Mouse (Mus musculus) erythroid progenitor cell, adult 5-6 weeks (primary cell): ENCODE measurements around the gene Stam2. TPM values are rescaled to one million over a fixed set of nuclear protein-coding genes. Genes with fewer than 3 reads are reported as not detected.

Experiments used
- ATAC-seq: replicated peaks from 2 replicates; pipeline ENCODE4 v1.8.0; 2016; ENCODE audit warnings: moderate number of reproducible peaks, mild to moderate bottlenecking, moderate TSS enrichment, inconsistent platforms; ENCODE audit not compliant: poor library complexity, low FRiP score, severe bottlenecking
- total RNA-seq, 2 experiments: library from RNA; stranded (forward) in 1 of 2; stranded (reverse) in 1 of 2; fragments of 150-400 nt in 1 of 2; fragments of 186-747, 209-891 nt in 1 of 2; gene quantifications; 2 replicates each; pipeline versions ENCODE4 v1.2.3 to v1.2.4; 2015 to 2017; ENCODE audit warnings: low replicate concordance in 2 of 2

Stam2 gene
- total RNA-seq, 2 experiments from 2014 or later: 4.2 to 6.0 TPM

DNA sequence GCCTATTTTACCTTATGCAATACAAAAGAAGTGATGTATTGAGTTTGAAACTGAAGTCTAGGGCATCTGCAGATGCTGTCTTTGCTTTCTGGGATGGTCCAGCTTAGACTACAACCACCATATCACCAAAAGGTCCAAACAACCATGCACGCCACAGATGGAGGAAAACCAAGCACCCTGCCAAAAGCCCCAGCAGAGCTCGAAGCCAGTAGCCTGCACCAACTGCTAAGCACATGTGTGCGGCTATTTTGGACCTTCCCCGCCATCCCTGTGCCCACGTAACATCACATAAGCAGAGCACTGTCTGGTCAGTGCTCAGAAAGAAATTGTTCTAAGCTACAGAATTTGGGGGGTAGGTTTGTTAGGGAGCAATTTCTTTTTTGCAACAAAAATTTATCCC lies 71.3 kb downstream of the Stam2 start:
- no peak for ATAC-seq

DNA sequence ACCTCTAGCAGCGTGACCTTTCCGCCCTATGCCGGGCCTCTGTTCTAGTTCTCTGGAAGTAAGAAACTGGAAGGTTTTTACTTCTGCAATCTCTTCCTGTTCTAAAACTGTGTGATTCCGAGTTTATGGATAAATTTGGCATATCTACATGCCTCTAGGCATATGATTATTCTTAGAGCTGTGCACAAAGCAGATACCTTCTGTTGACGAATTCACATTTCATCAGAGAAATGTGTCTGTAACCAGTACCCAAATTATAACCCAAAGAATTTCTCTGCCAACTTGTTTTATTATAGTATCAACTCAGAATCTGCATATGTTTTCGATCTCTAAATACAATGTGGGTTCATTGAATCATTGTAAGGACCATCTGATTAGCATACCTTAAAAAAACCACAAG lies 73.6 kb downstream of the Stam2 start:
- no peak for ATAC-seq

DNA sequence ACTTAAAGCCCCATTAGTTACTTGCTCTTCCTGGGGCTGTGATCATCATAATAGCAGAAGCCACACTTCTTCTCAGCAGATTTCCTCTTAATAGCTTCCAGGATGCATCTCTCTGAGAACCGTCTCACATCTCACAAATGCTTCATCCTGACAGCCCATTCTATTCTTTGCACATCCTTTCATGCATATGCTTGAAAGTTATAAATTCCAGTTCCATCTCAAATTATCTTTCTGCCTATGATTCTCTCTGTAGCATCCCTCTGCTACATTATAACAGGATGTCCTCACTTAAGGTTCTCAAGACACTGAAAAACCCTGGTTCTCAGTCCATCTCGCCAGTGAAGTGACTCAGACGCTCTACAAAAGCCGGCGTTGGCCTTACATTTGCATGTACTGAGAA lies 85.4 kb downstream of the Stam2 start:
- no peak for ATAC-seq

DNA sequence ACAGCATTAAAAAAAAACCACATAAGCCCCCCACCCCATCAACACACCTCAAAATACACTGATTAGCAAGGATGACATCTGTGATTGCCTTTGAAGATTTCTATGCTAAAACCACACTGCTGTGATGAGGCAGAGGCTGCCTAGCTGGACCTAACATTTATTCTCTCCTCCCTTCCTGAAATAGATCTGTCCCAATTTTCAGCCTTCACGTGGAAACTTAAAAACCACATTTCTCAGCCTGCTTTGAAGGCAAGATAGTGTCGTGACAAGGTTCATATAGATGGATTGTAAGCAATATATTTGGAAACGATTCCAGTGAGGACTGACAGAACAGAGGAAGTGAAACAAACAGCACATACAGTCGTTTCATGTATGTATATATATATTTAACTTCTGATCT lies 87.5 kb downstream of the Stam2 start:
- ATAC-seq: no peak

GRCm38 (mm10) chr2:52651547-52651946 lies 90.5 kb downstream of the Stam2 start:
- ATAC-seq: no peak

GRCm38 (mm10) chr2:52647255-52647998 lies 94.7 kb downstream of the Stam2 start:
- ATAC-seq: no peak

DNA sequence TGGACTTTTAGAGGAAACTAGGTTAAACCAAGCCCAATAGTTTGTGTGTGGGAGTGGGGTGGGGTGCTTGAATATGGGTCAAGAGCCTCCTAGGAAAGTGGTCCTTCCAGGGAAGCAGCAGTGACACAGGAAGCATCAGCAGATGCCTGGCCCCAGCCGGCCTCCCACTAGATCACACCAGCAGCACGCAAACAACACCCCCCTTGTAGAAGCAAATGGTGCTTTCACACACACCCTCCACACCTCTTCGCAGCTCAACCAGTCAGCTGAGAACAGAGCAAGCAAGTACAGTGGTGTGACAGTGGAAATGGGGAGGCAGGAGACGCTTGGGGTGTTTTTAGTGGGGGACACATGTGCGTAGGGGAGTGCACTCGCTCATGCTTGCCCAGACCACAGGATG lies 98.4 kb downstream of the Stam2 start:
- no peak for ATAC-seq

Other genes starting within 250 kb of the Stam2 start
- gene Cacnb4, start 65.5 kb downstream of the Stam2 start, total RNA-seq (2015; ENCODE audit: low replicate concordance): 0.42 TPM in 1 of 2 replicates, not detected in the other
- gene Cacnb4, start 65.5 kb downstream of the Stam2 start, total RNA-seq (2017; ENCODE audit: low replicate concordance): not detected in 2 replicates
- gene Fmnl2, start 115.6 kb upstream of the Stam2 start, total RNA-seq (2015; ENCODE audit: low replicate concordance): 1.3 and 11.5 TPM in 2 replicates
- gene Fmnl2, start 115.6 kb upstream of the Stam2 start, total RNA-seq (2017; ENCODE audit: low replicate concordance): 1.4 and 2.8 TPM in 2 replicates